Mouse (Mus musculus) hindbrain, embryonic 10.5 days (tissue): ENCODE results near the gene Gm4450. TPM values are rescaled to one million over a fixed set of nuclear protein-coding genes. Genes with fewer than 3 reads are reported as not detected.
A peak's percentile ranks its signal among the peaks of the same experiment; 100 is the strongest.

Experiments used
- DNase-seq: peaks from one replicate; pipeline ENCODE4 v3.0.0-alpha.2; 2017; ENCODE audit warnings: low spot score
- H3K27ac ChIP-seq: fragments of 300-500 bp; sonication (generic); 2 replicates; pipeline ENCODE4 v1.5.1; 2016; ENCODE audit warnings: mild to moderate bottlenecking, moderate library complexity
- H3K27me3 ChIP-seq: fragments of 300-500 bp; sonication (generic); 2 replicates; pipeline ENCODE4 v1.6.1; 2016; ENCODE audit warnings: mild to moderate bottlenecking; ENCODE audit not compliant: poor library complexity, insufficient read depth, severe bottlenecking
- H3K36me3 ChIP-seq: fragments of 300-500 bp; sonication (generic); 2 replicates; pipeline ENCODE4 v1.6.1; 2016; ENCODE audit warnings: mild to moderate bottlenecking, moderate library complexity
- H3K4me1 ChIP-seq: fragments of 300-500 bp; sonication (generic); replicated peaks from 2 replicates; pipeline ENCODE4 v1.6.1; 2016; ENCODE audit warnings: mild to moderate bottlenecking
- H3K4me3 ChIP-seq: fragments of 300-500 bp; sonication (generic); 2 replicates; pipeline ENCODE4 v1.5.1; 2016; ENCODE audit warnings: mild to moderate bottlenecking, moderate library complexity
- H3K9me3 ChIP-seq: fragments of 300-500 bp; sonication (generic); 2 replicates; pipeline ENCODE4 v1.6.1; 2016; ENCODE audit warnings: mild to moderate bottlenecking, moderate library complexity
- whole genome bisulfite sequencing: fragments of 180-500 bp; shearing (Covaris S2); methylation state at CpG from one replicate; pipeline ENCODE4 v1.1.7; 2016; 5-methylcytosine and 5-hydroxymethylcytosine counted together
- polyA plus RNA-seq: library from polyadenylated mRNA; unstranded; fragments of >200 nt; fragmentation: Nextera tagmentation; extraction: Ambion mirVana; gene quantifications from 2 replicates; pipeline ENCODE4 v1.2.1, GENCODE M21; 2016

Gene Gm4450
- polyA plus RNA-seq, 1 experiment from 2014 or later: not detected

DNA sequence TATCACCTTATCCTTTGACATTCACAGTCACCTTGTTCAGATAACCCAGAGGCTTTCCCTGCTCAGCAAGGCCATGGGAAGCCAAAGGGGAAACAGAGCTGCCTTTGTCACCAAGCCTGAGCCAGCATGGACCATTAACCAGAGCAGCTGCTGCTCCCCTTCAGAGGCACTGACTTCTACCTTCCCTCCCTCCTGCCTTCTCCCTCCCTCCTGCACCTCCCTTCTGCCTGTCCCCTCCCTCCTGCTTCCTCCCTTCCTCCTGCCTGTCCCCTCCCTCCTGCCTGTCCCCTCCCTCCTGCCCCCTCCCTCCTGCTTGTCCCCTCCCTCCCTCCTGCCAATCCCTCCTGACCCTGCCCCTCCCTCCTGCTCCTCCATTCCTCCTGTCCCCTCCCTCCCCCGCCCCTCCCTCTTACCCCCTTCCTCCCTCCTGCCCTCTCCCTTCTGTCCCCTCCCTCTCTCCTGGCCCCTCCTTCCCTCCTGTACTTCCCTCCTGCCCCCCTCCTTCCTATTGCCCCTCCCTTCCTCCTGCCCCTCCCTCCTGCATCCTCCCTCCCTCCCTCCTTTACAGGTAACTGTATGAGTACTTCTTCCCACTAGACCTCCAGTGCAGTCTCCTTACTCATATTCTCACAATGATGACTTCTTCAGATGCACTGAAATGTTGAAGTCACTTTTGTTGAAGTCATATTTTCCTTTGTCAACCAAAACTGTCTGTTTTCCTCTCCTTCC, 22.7 kb downstream of the Gm4450 start:
- H3K36me3 ChIP-seq: no peaks in the 10 kb centered on the region
- no peak overlapping the region for H3K27ac ChIP-seq
- H3K4me1 ChIP-seq: peaks cover 12% of the 10 kb centered on the region
- no peak overlapping the region for H3K4me3 ChIP-seq
- peaks cover 8% of the 10 kb centered on the region for H3K27me3 ChIP-seq
- WGBS: 17% methylated on average over 1 of the region's 1 CpGs
- 0 out of 2 replicates have a peak, but pooled peaks cover 2% of the 10 kb centered on the region for H3K9me3 ChIP-seq
- peak; percentile 12 for DNase-seq

- no peaks in the 10 kb centered on the region for H3K9me3 ChIP-seq
- H3K27ac ChIP-seq: no peak overlapping the region
- H3K4me3 ChIP-seq: no peak overlapping the region
- H3K36me3 ChIP-seq: peaks cover 10% of the 10 kb centered on the region
- DNase-seq: peak; percentile 6
- H3K27me3 ChIP-seq: peaks cover 51% of the 10 kb centered on the region
- WGBS: 24% methylated on average over 8 of the region's 8 CpGs
- peaks cover 32% of the 10 kb centered on the region for H3K4me1 ChIP-seq
Measured at GRCm38 (mm10) chr3:98428928-98429525, 27.9 kb downstream of the Gm4450 start.

GRCm38 (mm10) chr3:98428449-98428775, 28.5 kb downstream of the Gm4450 start:
- Histone ChIP-seq H3K27me3 (peaks cover 51% of the 10 kb centered on the region), H3K27ac (peak overlapping the region; percentile 59), H3K9me3 (no peaks in the 10 kb centered on the region), H3K4me1 (peaks cover 32% of the 10 kb centered on the region), H3K36me3 (peaks cover 10% of the 10 kb centered on the region), H3K4me3 (peak overlapping the region; percentile 68)
- no peak for DNase-seq
- WGBS: 3% methylated on average over 17 of the region's 17 CpGs

DNA sequence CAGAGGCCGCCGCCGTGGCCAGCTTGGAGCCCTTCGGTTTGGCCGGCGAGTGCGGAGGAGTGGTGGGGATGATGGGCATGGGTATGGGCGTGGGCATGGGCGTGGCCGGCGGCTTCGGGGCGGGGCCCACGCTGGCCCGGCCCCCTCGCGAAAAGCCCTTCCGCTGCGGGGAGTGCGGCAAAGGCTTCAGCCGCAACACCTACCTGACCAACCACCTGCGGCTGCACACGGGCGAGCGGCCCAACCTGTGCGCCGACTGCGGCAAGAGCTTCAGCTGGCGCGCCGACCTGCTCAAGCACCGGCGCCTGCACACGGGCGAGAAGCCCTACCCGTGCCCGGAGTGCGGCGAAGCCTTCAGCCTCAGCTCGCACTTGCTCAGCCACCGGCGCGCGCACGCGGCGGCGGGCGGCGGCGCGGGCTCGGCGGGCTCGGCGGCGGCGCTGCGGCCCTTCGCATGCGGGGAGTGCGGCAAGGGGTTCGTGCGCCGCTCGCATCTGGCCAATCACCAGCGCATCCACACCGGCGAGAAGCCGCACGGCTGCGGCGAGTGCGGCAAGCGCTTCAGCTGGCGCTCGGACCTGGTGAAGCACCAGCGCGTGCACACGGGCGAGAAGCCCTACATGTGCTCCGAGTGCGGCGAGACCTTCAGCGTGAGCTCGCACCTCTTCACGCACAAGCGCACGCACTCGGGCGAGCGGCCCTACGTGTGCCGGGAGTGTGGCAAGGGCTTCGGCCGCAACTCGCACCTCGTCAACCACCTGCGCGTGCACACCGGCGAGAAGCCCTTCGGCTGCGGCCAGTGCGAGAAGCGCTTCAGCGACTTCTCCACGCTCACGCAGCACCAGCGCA, 29.1 kb downstream of the Gm4450 start:
- peaks cover 32% of the 10 kb centered on the region for H3K4me1 ChIP-seq
- H3K36me3 ChIP-seq: peaks cover 10% of the 10 kb centered on the region
- under 1% methylated on average over 110 of the region's 110 CpGs for WGBS
- DNase-seq: peak; percentile 85
- H3K27me3 ChIP-seq: peaks cover 51% of the 10 kb centered on the region
- H3K4me3 ChIP-seq: peak overlapping the region; percentile 68
- H3K27ac ChIP-seq: peak overlapping the region; percentile 59
- H3K9me3 ChIP-seq: no peaks in the 10 kb centered on the region

GRCm38 (mm10) chr3:98427260-98427599, 29.7 kb downstream of the Gm4450 start:
- 1% methylated on average over 23 of the region's 23 CpGs for WGBS
- no peaks in the 10 kb centered on the region for H3K9me3 ChIP-seq
- H3K36me3 ChIP-seq: peaks cover 10% of the 10 kb centered on the region
- H3K27me3 ChIP-seq: peaks cover 51% of the 10 kb centered on the region
- H3K4me1 ChIP-seq: peaks cover 32% of the 10 kb centered on the region
- H3K4me3 ChIP-seq: peak overlapping the region; percentile 68
- H3K27ac ChIP-seq: no peak overlapping the region
- DNase-seq: no peak

- Histone ChIP-seq H3K27ac (no peak overlapping the region), H3K4me3 (peak overlapping the region; percentile 68), H3K36me3 (peaks cover 10% of the 10 kb centered on the region), H3K4me1 (peaks cover 32% of the 10 kb centered on the region), H3K27me3 (peaks cover 51% of the 10 kb centered on the region), H3K9me3 (no peaks in the 10 kb centered on the region)
- WGBS: 42% methylated on average over 5 of the region's 5 CpGs
- DNase-seq: no peak
Measured at GRCm38 (mm10) chr3:98426749-98427148, 30.2 kb downstream of the Gm4450 start.

- peaks cover 30% of the 10 kb centered on the region for H3K27me3 ChIP-seq
- H3K4me1 ChIP-seq: peaks cover 21% of the 10 kb centered on the region
- H3K27ac ChIP-seq: no peak overlapping the region
- peaks cover 10% of the 10 kb centered on the region for H3K36me3 ChIP-seq
- no peak overlapping the region for H3K4me3 ChIP-seq
- DNase-seq: no peak
- no peaks in the 10 kb centered on the region for H3K9me3 ChIP-seq
- 85% methylated on average over 4 of the region's 4 CpGs for WGBS
Measured at GRCm38 (mm10) chr3:98422926-98423325, 34.0 kb downstream of the Gm4450 start.

- Histone ChIP-seq H3K27ac (no peak overlapping the region), H3K9me3 (no peaks in the 10 kb centered on the region), H3K36me3 (no peaks in the 10 kb centered on the region), H3K4me3 (no peak overlapping the region), H3K27me3 (no peaks in the 10 kb centered on the region), H3K4me1 (0 out of 2 replicates have a peak, but pooled peaks cover 8% of the 10 kb centered on the region)
- DNase-seq: no peak
- WGBS: 48% methylated on average over 4 of the region's 4 CpGs
Measured at GRCm38 (mm10) chr3:98419786-98420070, 37.2 kb downstream of the Gm4450 start.

DNA sequence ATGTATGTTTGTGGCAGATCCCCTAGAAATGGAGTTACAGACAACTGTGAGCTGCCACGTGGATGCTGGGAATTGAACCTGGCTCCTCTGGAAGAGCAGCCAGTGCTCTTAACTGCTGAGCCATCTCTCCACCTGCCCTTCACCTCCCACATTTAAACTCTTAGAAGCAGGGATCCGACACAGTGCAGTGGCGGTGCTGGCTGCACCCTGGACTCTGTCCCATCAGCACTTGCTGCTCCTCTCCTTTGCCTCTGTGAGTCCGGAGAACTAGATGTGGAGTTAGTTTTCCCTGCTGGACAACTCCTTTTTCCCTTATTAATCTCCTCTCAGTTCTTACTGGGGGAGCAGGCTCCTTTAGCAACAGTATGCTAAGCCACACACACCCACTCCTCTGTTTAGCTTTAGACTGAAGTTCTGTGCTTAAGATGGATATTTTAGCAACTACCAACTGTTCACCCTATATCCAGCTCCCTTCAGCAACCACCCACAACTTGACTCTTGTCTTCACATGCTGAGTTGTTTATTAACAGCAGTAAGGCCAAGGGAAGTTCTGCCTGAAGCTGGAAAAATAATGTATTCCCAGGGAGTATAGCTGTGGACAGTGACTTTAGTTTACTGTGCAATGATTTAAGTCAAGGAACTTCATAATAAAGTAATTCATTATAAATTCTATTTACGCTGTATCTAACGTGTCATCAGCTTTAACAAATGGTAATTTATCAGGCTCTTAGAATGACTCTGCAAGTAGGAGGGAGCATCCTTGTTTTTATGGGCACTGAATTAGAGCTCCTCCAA, 37.7 kb downstream of the Gm4450 start:
- Histone ChIP-seq H3K27ac (no peak overlapping the region), H3K4me3 (no peak overlapping the region), H3K9me3 (no peaks in the 10 kb centered on the region), H3K36me3 (no peaks in the 10 kb centered on the region), H3K4me1 (0 out of 2 replicates have a peak, but pooled peaks cover 8% of the 10 kb centered on the region), H3K27me3 (no peaks in the 10 kb centered on the region)
- DNase-seq: no peak
- 74% methylated on average over 6 of the region's 6 CpGs for WGBS

- no peak for DNase-seq
- Histone ChIP-seq H3K27ac (no peak overlapping the region), H3K4me1 (0 out of 2 replicates have a peak, but pooled peaks cover 8% of the 10 kb centered on the region), H3K9me3 (no peaks in the 10 kb centered on the region), H3K36me3 (no peaks in the 10 kb centered on the region), H3K27me3 (no peaks in the 10 kb centered on the region), H3K4me3 (no peak overlapping the region)
- WGBS: 84% methylated on average over 4 of the region's 4 CpGs
Measured at GRCm38 (mm10) chr3:98417328-98417727, 39.6 kb downstream of the Gm4450 start.

GRCm38 (mm10) chr3:98416426-98417250, 40.3 kb downstream of the Gm4450 start:
- Histone ChIP-seq H3K9me3 (no peaks in the 10 kb centered on the region), H3K36me3 (no peaks in the 10 kb centered on the region), H3K4me3 (no peak overlapping the region), H3K4me1 (0 out of 2 replicates have a peak, but pooled peaks cover 8% of the 10 kb centered on the region), H3K27ac (no peak overlapping the region), H3K27me3 (no peaks in the 10 kb centered on the region)
- DNase-seq: no peak
- WGBS: 80% methylated on average over 5 of the region's 5 CpGs

GRCm38 (mm10) chr3:98414296-98414695, 42.6 kb downstream of the Gm4450 start:
- H3K36me3 ChIP-seq: no peaks in the 10 kb centered on the region
- 0 out of 2 replicates have a peak, but pooled peaks cover 3% of the 10 kb centered on the region for H3K4me1 ChIP-seq
- 85% methylated on average over 3 of the region's 3 CpGs for WGBS
- no peaks in the 10 kb centered on the region for H3K27me3 ChIP-seq
- no peaks in the 10 kb centered on the region for H3K9me3 ChIP-seq
- DNase-seq: no peak
- H3K27ac ChIP-seq: no peak overlapping the region
- H3K4me3 ChIP-seq: no peak overlapping the region
